Mouse (Mus musculus): Measurements from ENCODE around the gene Fam124b.

Fam124b gene

DNA sequence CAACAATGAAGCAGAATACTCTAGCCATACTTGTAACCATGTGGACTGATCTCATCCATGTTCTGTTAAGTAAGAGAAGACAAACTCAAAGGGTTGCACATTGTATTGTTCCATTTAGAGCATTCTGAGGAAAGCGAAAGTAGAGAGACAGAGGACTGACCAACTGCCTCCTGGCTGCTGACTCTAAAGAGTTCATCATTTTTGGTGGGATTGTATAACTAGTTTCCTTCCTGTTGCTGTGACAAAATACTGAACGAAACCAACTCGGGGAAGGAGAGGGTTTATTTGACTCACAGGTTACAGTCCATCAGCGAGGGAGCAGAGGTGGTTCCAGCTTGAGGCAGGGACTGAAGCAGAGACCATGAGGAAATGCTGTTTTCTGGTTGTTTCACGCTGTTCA lies 50.6 kb downstream of the Fam124b start:
- DNase-seq: no peak

DNA sequence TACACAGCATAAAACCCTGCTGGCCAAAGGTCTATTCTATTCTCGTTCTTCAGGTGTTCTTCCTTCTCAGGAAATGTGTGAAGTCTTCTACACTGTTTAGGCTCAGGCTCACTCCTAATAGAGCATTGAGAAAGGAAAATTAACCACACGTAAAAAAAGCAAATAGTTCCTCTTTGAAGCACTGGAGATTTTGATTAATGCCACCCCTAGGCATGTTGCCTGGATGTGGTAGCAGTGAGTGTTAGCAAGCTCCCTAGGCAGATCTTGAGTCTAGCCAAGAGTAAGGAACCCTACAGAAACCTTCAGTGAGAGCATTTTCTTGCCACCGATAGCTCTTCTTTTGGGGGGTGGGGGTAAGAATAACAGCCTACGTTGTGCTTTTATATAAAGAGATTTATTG lies 51.7 kb downstream of the Fam124b start:
- DNase-seq: no peak

DNA sequence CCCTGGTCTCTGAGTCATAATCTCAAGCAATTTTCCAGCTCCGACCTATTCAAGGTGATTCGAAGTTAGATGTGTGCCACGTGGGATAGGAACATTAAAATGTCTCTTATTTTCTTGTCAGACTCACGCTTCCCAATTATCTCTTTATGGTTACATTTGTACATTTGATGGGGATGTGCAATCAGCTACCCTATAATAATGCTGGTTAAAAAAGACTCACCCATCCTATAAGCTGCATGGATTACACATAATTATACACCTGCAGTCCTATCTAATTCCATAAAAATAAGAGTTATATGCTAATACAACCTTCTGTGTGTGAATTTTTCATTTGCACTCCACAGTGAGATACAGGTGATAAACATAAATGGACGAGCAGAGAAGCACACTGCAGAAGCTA lies 52.9 kb downstream of the Fam124b start:
- DNase-seq: no peak

DNA sequence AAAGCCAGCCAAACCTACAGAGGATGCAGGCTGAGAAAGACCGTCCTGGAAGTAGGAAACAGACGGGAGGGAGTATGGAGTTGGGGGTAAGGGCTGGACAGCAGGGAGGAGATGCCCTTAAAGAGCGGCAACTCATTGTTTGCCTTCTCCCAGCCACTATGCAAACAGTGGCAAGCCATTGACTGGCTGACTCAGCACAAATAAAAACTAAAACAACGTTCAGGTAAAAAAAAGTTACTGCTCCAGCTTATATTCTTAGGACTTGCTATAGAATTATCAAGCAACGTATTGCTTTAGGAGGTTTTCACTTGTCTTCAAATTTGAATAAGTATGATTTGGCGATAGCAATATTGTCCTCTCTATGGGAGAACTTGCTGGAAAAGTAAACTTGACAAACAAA lies 55.3 kb downstream of the Fam124b start:
- no peak for DNase-seq

DNA sequence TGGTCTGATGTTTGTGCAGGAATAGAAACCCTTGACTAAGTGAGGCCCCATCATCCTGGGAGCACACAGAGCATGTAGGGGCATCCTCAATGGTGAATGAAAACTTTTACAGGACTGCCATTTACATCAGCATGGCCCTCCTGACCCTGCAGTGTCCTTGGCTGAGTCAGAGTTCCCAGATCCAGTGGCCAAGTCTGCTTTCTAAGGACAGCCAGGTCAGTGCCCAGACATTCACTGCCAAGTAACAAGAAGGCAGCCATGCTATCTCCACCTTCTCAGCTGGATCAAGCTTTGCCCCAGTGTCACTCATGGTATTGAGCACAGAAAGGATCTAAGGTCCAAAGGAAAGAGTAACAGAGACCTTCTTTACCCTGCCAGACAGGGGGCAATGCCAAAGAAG lies 58.7 kb downstream of the Fam124b start:
- DNase-seq: no peak

DNA sequence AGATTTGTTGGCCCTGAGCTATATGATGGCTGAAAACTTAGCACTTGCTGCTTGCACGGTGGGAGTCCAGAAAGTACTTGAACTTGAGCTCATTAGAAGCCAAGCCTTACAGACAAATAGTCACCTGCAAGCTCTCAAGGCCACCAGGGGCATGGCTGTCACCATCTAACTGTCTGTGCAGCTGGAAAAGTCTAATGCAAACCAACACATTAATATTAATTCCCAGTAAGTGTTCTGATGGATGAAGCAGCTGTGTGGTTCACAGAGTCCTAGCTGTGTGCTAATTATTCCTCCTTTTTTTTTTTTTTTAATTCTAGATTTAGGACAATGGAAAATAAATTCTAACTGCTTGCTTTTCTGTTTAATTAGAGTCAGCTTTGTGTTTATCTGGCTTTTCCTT lies 63.4 kb downstream of the Fam124b start:
- no peak for DNase-seq

DNA sequence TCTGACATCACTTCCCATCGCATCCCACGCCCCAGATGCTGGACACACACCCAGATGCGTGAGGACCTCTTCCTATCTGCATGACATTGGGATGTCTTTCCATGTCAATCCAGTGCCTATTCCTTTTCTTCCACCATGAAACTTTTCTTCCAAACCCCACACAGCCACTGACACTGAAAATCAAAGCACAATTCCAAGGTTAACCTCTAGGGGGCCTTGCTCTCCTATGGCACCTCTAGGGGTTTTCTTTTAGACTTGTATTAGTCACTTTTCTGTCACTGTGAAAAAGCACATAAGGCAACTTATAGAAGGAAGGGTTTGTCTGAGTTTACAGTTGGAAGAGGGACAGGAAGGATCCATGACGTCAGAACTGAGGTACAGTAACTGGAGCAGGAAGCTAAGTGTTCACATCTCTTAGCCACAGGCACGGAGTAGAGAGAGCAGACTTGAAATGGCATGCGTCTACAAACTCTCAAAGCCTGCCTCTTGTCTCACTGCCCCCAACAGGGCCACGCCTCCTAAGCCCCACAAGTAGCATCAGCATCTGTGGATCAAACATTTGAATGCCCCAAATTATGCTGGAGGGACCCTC lies 65.1 kb downstream of the Fam124b start:
- DNase-seq: no peak

DNA sequence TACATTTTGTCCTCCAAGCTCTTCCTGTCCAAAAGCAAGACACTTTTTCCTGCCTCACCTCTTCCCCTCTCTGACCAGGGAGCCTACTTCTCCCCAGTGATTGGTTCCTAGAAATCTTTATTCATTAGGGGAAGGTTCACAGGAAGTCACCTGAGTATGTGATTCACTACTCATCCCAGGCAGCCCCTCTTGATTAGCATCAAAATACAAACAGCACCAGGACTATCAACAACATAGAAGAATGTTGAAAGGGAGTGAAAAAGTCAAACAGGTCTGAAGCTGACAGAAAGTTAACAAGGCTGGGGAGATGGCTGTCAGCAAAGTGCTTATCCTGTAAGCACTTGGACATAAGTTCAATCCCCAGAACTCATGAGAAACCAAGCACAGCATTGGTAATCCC lies 67.6 kb downstream of the Fam124b start:
- no peak for DNase-seq
